Mouse (Mus musculus): ENCODE measurements around the gene Arhgef16. TPM values are rescaled to one million over a fixed set of nuclear protein-coding genes. Genes with fewer than 3 reads are reported as not detected.
A peak's percentile ranks its signal among the peaks of the same experiment; 100 is the strongest.

Arhgef16 gene
- polyA plus RNA-seq, 1 experiment from 2014 or later = 28.2 TPM

DNA sequence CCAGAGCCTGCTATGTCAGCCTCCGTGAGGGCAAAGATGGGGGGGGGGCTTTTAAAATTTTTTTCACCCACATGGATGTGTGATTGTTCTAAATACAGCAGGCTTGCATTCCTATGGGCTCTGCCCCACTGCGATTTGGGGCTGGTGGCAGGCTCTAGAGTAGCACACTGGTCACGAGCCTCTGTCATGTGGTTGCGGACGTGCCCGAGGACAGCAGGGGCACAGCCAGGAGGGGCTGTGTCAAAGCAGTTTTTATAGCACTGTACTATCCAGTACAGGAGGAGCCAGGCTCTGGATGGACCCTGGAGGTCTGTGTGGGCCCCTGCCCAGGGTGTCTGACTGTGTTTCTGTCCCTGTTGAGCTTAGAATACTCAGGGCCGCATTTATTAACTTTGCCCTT lies 28.5 kb upstream of the Arhgef16 start:
- no peaks in the 10 kb centered on the region for H3K9me3 ChIP-seq (ENCODE audit: control insufficient read depth, low read length)
- no peak overlapping the region for H3K9ac ChIP-seq (ENCODE audit: low read depth, low read length)
- 73% methylated on average over 7 of the region's 7 CpGs for WGBS
- peaks cover 24% of the 10 kb centered on the region for H3K4me1 ChIP-seq (ENCODE audit: control insufficient read depth, insufficient read depth, low read length)
- no peak for ATAC-seq (ENCODE audit: low FRiP score, low TSS enrichment)
- H3K36me3 ChIP-seq (ENCODE audit: control insufficient read depth, insufficient read depth, low read length) = no peaks in the 10 kb centered on the region
- no peak overlapping the region for H3K27ac ChIP-seq (ENCODE audit: low read depth, low read length)
- peaks cover 32% of the 10 kb centered on the region for H3K27me3 ChIP-seq (ENCODE audit: control insufficient read depth, insufficient read depth, low read length)
- no peak overlapping the region for H3K4me2 ChIP-seq (replicated peaks; ENCODE audit: low read depth, low read length)
- H3K4me3 ChIP-seq (ENCODE audit: low read length) = no peak overlapping the region

GRCm38 (mm10) chr4:154328836-154329235 lies 27.4 kb upstream of the Arhgef16 start:
- Histone ChIP-seq H3K9me3 (ENCODE audit: control insufficient read depth, low read length) (no peaks in the 10 kb centered on the region), H3K9ac (ENCODE audit: low read depth, low read length) (no peak overlapping the region), H3K4me1 (ENCODE audit: control insufficient read depth, insufficient read depth, low read length) (peaks cover 24% of the 10 kb centered on the region), H3K27me3 (ENCODE audit: control insufficient read depth, insufficient read depth, low read length) (peaks cover 21% of the 10 kb centered on the region; the same call in 1 of the 2 replicates), H3K36me3 (ENCODE audit: control insufficient read depth, insufficient read depth, low read length) (no peaks in the 10 kb centered on the region), H3K4me3 (ENCODE audit: low read length) (no peak overlapping the region), H3K27ac (ENCODE audit: low read depth, low read length) (no peak overlapping the region), H3K4me2 (replicated peaks; ENCODE audit: low read depth, low read length) (no peak overlapping the region)
- peak; percentile 16; the same call in 1 of the 2 replicates for ATAC-seq (ENCODE audit: low FRiP score, low TSS enrichment)
- WGBS = 6% methylated on average over 6 of the region's 6 CpGs

DNA sequence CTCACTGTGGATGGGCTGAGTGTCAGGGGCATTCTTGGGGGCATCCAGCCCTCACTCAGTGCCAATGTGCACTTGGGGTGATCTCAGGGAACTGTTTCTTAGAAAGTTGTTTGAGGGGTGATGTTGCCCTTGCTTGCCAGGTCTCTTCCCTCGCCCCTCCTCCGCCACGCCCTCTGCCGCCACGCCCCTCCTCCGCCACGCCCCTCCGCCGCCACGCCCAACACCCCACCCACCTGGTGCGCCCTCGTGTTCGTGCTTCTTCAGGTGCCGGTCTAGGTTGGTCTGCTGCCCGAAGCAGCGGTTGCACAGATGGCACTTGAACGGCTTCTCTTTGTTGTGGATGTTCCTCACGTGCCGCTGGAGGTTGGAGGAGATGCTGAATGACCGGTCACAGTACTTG lies 27.0 kb upstream of the Arhgef16 start:
- Histone ChIP-seq H3K4me3 (ENCODE audit: low read length) (no peak overlapping the region), H3K9me3 (ENCODE audit: control insufficient read depth, low read length) (no peaks in the 10 kb centered on the region), H3K9ac (ENCODE audit: low read depth, low read length) (no peak overlapping the region), H3K36me3 (ENCODE audit: control insufficient read depth, insufficient read depth, low read length) (no peaks in the 10 kb centered on the region), H3K27me3 (ENCODE audit: control insufficient read depth, insufficient read depth, low read length) (peaks cover 17% of the 10 kb centered on the region; the same call in 1 of the 2 replicates), H3K4me2 (replicated peaks; ENCODE audit: low read depth, low read length) (no peak overlapping the region), H3K4me1 (ENCODE audit: control insufficient read depth, insufficient read depth, low read length) (peaks cover 21% of the 10 kb centered on the region), H3K27ac (ENCODE audit: low read depth, low read length) (no peak overlapping the region)
- 0 out of 2 replicates have a peak, but pooled peaks have one; percentile 1 for ATAC-seq (ENCODE audit: low FRiP score, low TSS enrichment)
- WGBS = 5% methylated on average over 20 of the region's 20 CpGs

GRCm38 (mm10) chr4:154325410-154325809 lies 23.9 kb upstream of the Arhgef16 start:
- Histone ChIP-seq H3K27me3 (ENCODE audit: control insufficient read depth, insufficient read depth, low read length) (peaks cover 17% of the 10 kb centered on the region; the same call in 1 of the 2 replicates), H3K27ac (ENCODE audit: low read depth, low read length) (no peak overlapping the region), H3K4me3 (ENCODE audit: low read length) (no peak overlapping the region), H3K9me3 (ENCODE audit: control insufficient read depth, low read length) (no peaks in the 10 kb centered on the region), H3K4me2 (replicated peaks; ENCODE audit: low read depth, low read length) (no peak overlapping the region), H3K36me3 (ENCODE audit: control insufficient read depth, insufficient read depth, low read length) (no peaks in the 10 kb centered on the region), H3K9ac (ENCODE audit: low read depth, low read length) (no peak overlapping the region), H3K4me1 (ENCODE audit: control insufficient read depth, insufficient read depth, low read length) (0 out of 2 replicates have a peak, but pooled peaks cover 5% of the 10 kb centered on the region)
- ATAC-seq (ENCODE audit: low FRiP score, low TSS enrichment) = no peak
- 63% methylated on average over 4 of the region's 4 CpGs for WGBS

GRCm38 (mm10) chr4:154313622-154313967 lies 12.1 kb upstream of the Arhgef16 start:
- H3K36me3 ChIP-seq (ENCODE audit: control insufficient read depth, insufficient read depth, low read length) = no peaks in the 10 kb centered on the region
- 78% methylated on average over 11 of the region's 11 CpGs for whole genome bisulfite sequencing
- H3K4me2 ChIP-seq (replicated peaks; ENCODE audit: low read depth, low read length) = no peak overlapping the region
- H3K4me3 ChIP-seq (ENCODE audit: low read length) = no peak overlapping the region
- no peak for ATAC-seq (ENCODE audit: low FRiP score, low TSS enrichment)
- no peak overlapping the region for H3K27ac ChIP-seq (ENCODE audit: low read depth, low read length)
- H3K9me3 ChIP-seq (ENCODE audit: control insufficient read depth, low read length) = no peaks in the 10 kb centered on the region
- no peaks in the 10 kb centered on the region for H3K27me3 ChIP-seq (ENCODE audit: control insufficient read depth, insufficient read depth, low read length)
- H3K4me1 ChIP-seq (ENCODE audit: control insufficient read depth, insufficient read depth, low read length) = no peaks in the 10 kb centered on the region
- no peak overlapping the region for H3K9ac ChIP-seq (ENCODE audit: low read depth, low read length)

DNA sequence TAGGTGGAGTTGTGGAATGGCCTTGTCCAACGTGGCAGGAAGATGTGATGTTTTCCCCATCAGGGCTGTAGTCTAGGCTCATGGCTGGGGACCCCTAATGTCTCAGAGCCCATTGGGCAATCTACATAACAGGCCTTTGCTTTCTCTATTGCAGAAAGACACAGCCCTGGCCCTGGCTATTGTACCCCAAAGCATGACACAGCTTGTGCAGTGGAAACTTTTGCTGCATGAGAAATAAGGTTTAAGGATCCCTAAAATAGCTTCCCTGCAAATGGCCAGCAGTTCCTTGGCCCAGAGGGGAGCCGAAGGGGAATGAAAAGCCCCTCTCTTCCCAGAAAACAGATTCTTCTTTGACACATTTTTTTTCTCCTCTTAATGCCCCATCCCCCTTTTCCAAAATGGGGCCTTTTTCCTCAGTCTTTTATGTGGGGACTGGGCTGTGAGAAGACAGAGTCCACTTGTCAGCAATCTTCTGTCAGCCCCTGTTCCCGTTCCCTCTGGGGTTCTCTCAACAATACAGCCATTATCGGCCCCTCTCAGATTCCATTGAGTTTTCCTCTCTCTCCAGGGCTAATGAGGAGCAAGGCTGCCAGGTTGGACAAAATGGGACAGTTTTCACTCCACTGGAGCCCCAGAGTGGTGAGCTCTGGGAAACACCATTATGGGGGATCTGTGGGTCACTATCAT lies 11.6 kb upstream of the Arhgef16 start:
- Histone ChIP-seq H3K4me1 (ENCODE audit: control insufficient read depth, insufficient read depth, low read length) (no peaks in the 10 kb centered on the region), H3K27me3 (ENCODE audit: control insufficient read depth, insufficient read depth, low read length) (no peaks in the 10 kb centered on the region), H3K9ac (ENCODE audit: low read depth, low read length) (no peak overlapping the region), H3K27ac (ENCODE audit: low read depth, low read length) (no peak overlapping the region), H3K4me2 (replicated peaks; ENCODE audit: low read depth, low read length) (no peak overlapping the region), H3K9me3 (ENCODE audit: control insufficient read depth, low read length) (no peaks in the 10 kb centered on the region), H3K36me3 (ENCODE audit: control insufficient read depth, insufficient read depth, low read length) (no peaks in the 10 kb centered on the region), H3K4me3 (ENCODE audit: low read length) (no peak overlapping the region)
- 58% methylated on average over 4 of the region's 4 CpGs for WGBS
- no peak for ATAC-seq (ENCODE audit: low FRiP score, low TSS enrichment)

- Histone ChIP-seq H3K4me1 (ENCODE audit: control insufficient read depth, insufficient read depth, low read length) (no peaks in the 10 kb centered on the region), H3K9me3 (ENCODE audit: control insufficient read depth, low read length) (no peaks in the 10 kb centered on the region), H3K4me2 (replicated peaks; ENCODE audit: low read depth, low read length) (no peak overlapping the region), H3K36me3 (ENCODE audit: control insufficient read depth, insufficient read depth, low read length) (no peaks in the 10 kb centered on the region), H3K27ac (ENCODE audit: low read depth, low read length) (no peak overlapping the region), H3K4me3 (ENCODE audit: low read length) (no peak overlapping the region), H3K9ac (ENCODE audit: low read depth, low read length) (no peak overlapping the region), H3K27me3 (ENCODE audit: control insufficient read depth, insufficient read depth, low read length) (no peaks in the 10 kb centered on the region)
- ATAC-seq (ENCODE audit: low FRiP score, low TSS enrichment) = no peak
- WGBS = 93% methylated on average over 2 of the region's 2 CpGs
Measured at GRCm38 (mm10) chr4:154312143-154312812, 10.8 kb upstream of the Arhgef16 start.

DNA sequence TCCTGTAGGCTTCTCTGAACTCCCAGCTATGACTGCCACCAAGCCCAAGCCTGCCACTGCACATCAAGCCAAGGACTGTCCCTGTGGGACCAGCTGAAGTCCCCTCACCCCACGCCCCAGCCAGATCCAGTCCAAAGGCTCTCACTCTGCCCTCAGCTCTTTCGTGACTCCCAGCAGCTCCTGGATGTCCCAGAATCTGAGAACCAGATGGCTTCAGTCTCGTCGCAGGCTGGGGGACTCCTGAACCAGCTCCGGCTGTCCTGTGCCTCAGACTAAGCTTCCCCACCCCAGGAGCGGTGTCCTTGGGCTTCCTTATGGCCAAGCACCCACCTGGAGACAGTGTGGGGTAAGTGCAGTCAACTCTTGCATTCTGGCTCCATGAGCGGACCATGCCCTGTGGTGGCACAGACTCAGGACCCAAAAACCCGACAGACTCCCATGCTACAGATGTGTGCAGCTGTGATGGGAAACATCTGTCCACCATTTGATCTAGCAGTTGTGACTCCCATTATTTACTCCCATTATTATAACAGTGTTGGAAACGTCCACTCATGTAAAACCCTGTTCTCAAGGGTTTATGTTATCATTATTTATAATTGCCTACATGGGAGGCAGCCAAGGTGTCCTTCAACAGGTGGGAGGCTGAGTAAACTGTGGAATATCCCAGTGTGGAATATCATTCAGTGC lies 9.2 kb upstream of the Arhgef16 start:
- H3K4me1 ChIP-seq (ENCODE audit: control insufficient read depth, insufficient read depth, low read length) = no peaks in the 10 kb centered on the region
- no peaks in the 10 kb centered on the region for H3K9me3 ChIP-seq (ENCODE audit: control insufficient read depth, low read length)
- H3K4me3 ChIP-seq (ENCODE audit: low read length) = no peak overlapping the region
- H3K9ac ChIP-seq (ENCODE audit: low read depth, low read length) = no peak overlapping the region
- H3K27me3 ChIP-seq (ENCODE audit: control insufficient read depth, insufficient read depth, low read length) = no peaks in the 10 kb centered on the region
- no peaks in the 10 kb centered on the region for H3K36me3 ChIP-seq (ENCODE audit: control insufficient read depth, insufficient read depth, low read length)
- H3K27ac ChIP-seq (ENCODE audit: low read depth, low read length) = no peak overlapping the region
- H3K4me2 ChIP-seq (replicated peaks; ENCODE audit: low read depth, low read length) = no peak overlapping the region
- 64% methylated on average over 9 of the region's 9 CpGs for WGBS
- no peak for ATAC-seq (ENCODE audit: low FRiP score, low TSS enrichment)

GRCm38 (mm10) chr4:154309131-154309530 lies 7.7 kb upstream of the Arhgef16 start:
- Histone ChIP-seq H3K36me3 (ENCODE audit: control insufficient read depth, insufficient read depth, low read length) (no peaks in the 10 kb centered on the region), H3K27ac (ENCODE audit: low read depth, low read length) (no peak overlapping the region), H3K9ac (ENCODE audit: low read depth, low read length) (no peak overlapping the region), H3K9me3 (ENCODE audit: control insufficient read depth, low read length) (no peaks in the 10 kb centered on the region), H3K4me1 (ENCODE audit: control insufficient read depth, insufficient read depth, low read length) (no peaks in the 10 kb centered on the region), H3K4me2 (replicated peaks; ENCODE audit: low read depth, low read length) (no peak overlapping the region), H3K27me3 (ENCODE audit: control insufficient read depth, insufficient read depth, low read length) (no peaks in the 10 kb centered on the region), H3K4me3 (ENCODE audit: low read length) (no peak overlapping the region)
- no peak for ATAC-seq (ENCODE audit: low FRiP score, low TSS enrichment)
- WGBS = 81% methylated on average over 2 of the region's 2 CpGs
